Comparison of ENCODE assay signal across 8 mouse cellular contexts in the genomic region with DNA sequence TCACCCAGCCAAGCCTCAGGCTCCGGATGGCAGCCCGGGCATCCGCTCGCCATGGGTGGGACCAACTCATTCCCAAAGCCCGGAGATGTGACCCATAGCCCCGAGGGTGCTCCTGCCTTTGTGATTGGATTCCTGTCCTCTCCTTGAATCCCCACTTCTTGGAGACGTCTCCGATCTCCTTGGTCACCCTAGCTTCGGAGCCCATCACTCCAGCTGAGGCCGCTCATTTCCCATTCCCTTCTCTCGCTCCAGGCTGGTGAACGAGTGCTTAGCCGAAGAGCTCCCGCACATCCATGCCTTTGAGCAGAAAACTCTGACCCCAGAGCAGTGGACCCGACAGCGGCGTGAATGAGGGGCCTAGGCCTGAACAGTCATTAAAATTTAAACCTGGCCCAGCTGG. TPM values are rescaled to one million over a fixed set of nuclear protein-coding genes. Genes with fewer than 3 reads are reported as not detected.
DNase-seq lines count a peak whose midpoint lies in the region; ATAC-seq and TF ChIP-seq lines count a peak whose summit lies in the region.

No protein-coding gene starts in this region.

- peak overlapping the region; percentile 99 for H3K4me3 ChIP-seq in gastrocnemius, adult 2 months
- H3K4me3 ChIP-seq in liver, embryonic 13.5 days (replicated peaks), result peak overlapping the region; percentile 91

- DNase-seq in gastrocnemius, adult 2 months, result no peak
- no peak for DNase-seq in gastrocnemius, postnatal 25 days
- DNase-seq in thymus, postnatal 4 days, result peak; percentile 37
- DNase-seq in thymus, adult 18-20 months, result no peak
- no peak for DNase-seq in liver, embryonic 13.5 days
- no peak for DNase-seq in frontal cortex, adult 2 months (ENCODE audit: extremely low spot score in 1 of 2, low spot score in 1 of 2)
- DNase-seq in gastrocnemius, postnatal 4 days (ENCODE audit: low spot score in 2 of 2), result no peak
- DNase-seq in right cerebral cortex, postnatal 36 days (ENCODE audit: low spot score in 2 of 2), result no peak

- ATAC-seq in liver, embryonic 13.5 days (ENCODE audit: low read depth), result peak; percentile 2; the same call in 1 of the 2 replicates

- H3K4me2 ChIP-seq in liver, embryonic 13.5 days, result peak overlapping the region; percentile 97

- no peaks in the 10 kb centered on the region for H3K27me3 ChIP-seq in liver, embryonic 13.5 days

- H3K27ac ChIP-seq in gastrocnemius, adult 2 months, result peak overlapping the region; percentile 96
- peak overlapping the region; percentile 69 for H3K27ac ChIP-seq in liver, embryonic 13.5 days

- no peaks in the 10 kb centered on the region for H3K9me3 ChIP-seq in liver, embryonic 13.5 days (replicated peaks)

- H3K9ac ChIP-seq in liver, embryonic 13.5 days, result peak overlapping the region; percentile 92

- H3K4me1 ChIP-seq in liver, embryonic 13.5 days (replicated peaks), result peaks cover 56% of the 10 kb centered on the region

- WGBS in liver, embryonic 13.5 days (ENCODE audit: insufficient replicate concordance), result 2% methylated on average over 17 of the region's 17 CpGs

- peaks cover 50% of the 10 kb centered on the region for H3K36me3 ChIP-seq in liver, embryonic 13.5 days

- TF ChIP-seq CTCF in gastrocnemius, adult 2 months (IDR thresholded peaks at IDR 0.05), result no peak

- intact Hi-C loops in gastrocnemius, adult 2 months (cut with DNase I), result loop anchor here (10.0 kb wide), 1 partner anchor 192 kb away; a partner anchor contains a TSS

RNA-seq across cellular contexts. Expression of a gene that starts 0.7 kb away (rescaled TPM):
- total RNA-seq in gastrocnemius, adult 2 months (2021), result 1 to 10 TPM; 2.7 to 3.3 TPM
- 1 to 10 TPM; 2.7 to 3.3 TPM for total RNA-seq in gastrocnemius, postnatal 25 days (2021)
- 3.6 and 4.2 TPM in 2 replicates for polyA plus RNA-seq in liver, embryonic 13.5 days (2015; fragmentation: Nextera tagmentation; extraction: Ambion mirVana)
- polyA plus RNA-seq in frontal cortex, adult 2 months (2012; rRNA removed), result 34.3 and 34.5 TPM in 2 replicates
- total RNA-seq in gastrocnemius, postnatal 4 days (2021), result 1 to 10 TPM; 7.0 to 7.4 TPM

RNA-seq across cellular contexts. Expression of a gene that starts 1.1 kb away (rescaled TPM):
- 10 to 100 TPM; 35.1 to 36.9 TPM for total RNA-seq in gastrocnemius, adult 2 months (2021)
- total RNA-seq in gastrocnemius, postnatal 25 days (2021), result 10 to 100 TPM; 33.1 to 37.0 TPM
- 113 and 128 TPM in 2 replicates for polyA plus RNA-seq in liver, embryonic 13.5 days (2015; fragmentation: Nextera tagmentation; extraction: Ambion mirVana)
- polyA plus RNA-seq in frontal cortex, adult 2 months (2012; rRNA removed), result 46.4 and 65.4 TPM in 2 replicates
- total RNA-seq in gastrocnemius, postnatal 4 days (2021), result 10 to 100 TPM; 56.2 to 61.9 TPM

RNA-seq across cellular contexts. Expression of a gene that starts 11.3 kb away (rescaled TPM):
- 1 to 10 TPM; 2.3 to 2.4 TPM for total RNA-seq in gastrocnemius, adult 2 months (2021)
- 1 to 10 TPM; 2.1 to 3.3 TPM for total RNA-seq in gastrocnemius, postnatal 25 days (2021)
- polyA plus RNA-seq in liver, embryonic 13.5 days (2015; fragmentation: Nextera tagmentation; extraction: Ambion mirVana), result 73.1 and 78.7 TPM in 2 replicates
- polyA plus RNA-seq in frontal cortex, adult 2 months (2012; rRNA removed), result 135 and 145 TPM in 2 replicates
- 10 to 100 TPM; 11.8 to 14.5 TPM for total RNA-seq in gastrocnemius, postnatal 4 days (2021)

RNA-seq across cellular contexts. Expression of a gene that starts 20.1 kb away (rescaled TPM):
- 10 to 100 TPM; 16.6 to 16.8 TPM for total RNA-seq in gastrocnemius, adult 2 months (2021)
- total RNA-seq in gastrocnemius, postnatal 25 days (2021), result 10 to 100 TPM; 12.3 to 22.9 TPM
- 1.8 and 2.0 TPM in 2 replicates for polyA plus RNA-seq in liver, embryonic 13.5 days (2015; fragmentation: Nextera tagmentation; extraction: Ambion mirVana)
- polyA plus RNA-seq in frontal cortex, adult 2 months (2012; rRNA removed), result 10.7 and 11.1 TPM in 2 replicates
- total RNA-seq in gastrocnemius, postnatal 4 days (2021), result 10 to 100 TPM; 13.1 to 14.2 TPM

RNA-seq across cellular contexts. Expression of a gene that starts 47.2 kb away (rescaled TPM):
- total RNA-seq in gastrocnemius, adult 2 months (2021), result 10 to 100 TPM; 30.0 to 34.1 TPM
- 10 to 100 TPM; 24.0 to 25.1 TPM for total RNA-seq in gastrocnemius, postnatal 25 days (2021)
- 34.7 and 36.8 TPM in 2 replicates for polyA plus RNA-seq in liver, embryonic 13.5 days (2015; fragmentation: Nextera tagmentation; extraction: Ambion mirVana)
- polyA plus RNA-seq in frontal cortex, adult 2 months (2012; rRNA removed), result 40.2 and 44.8 TPM in 2 replicates
- 10 to 100 TPM; 27.7 to 31.8 TPM for total RNA-seq in gastrocnemius, postnatal 4 days (2021)
